Mouse (Mus musculus): Measurements from ENCODE around the gene Lrp5.

- TF ChIP-seq CTCF (IDR thresholded peaks at IDR 0.05; ENCODE audit: low read depth) (peak; percentile 12; the same call in 1 of the 2 replicates), EP300 (IDR thresholded peaks at IDR 0.05; ENCODE audit: low read depth) (no peak)
Observed at GRCm38 (mm10) chr19:3728901-3729300, 42.5 kb upstream of the Lrp5 start.
